Mouse (Mus musculus) lung, postnatal 0 days (tissue): ENCODE results near the gene Hpf1. TPM values are rescaled to one million over a fixed set of nuclear protein-coding genes. Genes with fewer than 3 reads are reported as not detected.
A peak's percentile ranks its signal among the peaks of the same experiment; 100 is the strongest.

Experiments
- ATAC-seq: fragments of 200-750 bp; cut with Nextera tagmentation; 2 replicates; pipeline ENCODE4 v1.8.0; 2017; ENCODE audit warnings: moderate library complexity
- DNase-seq: peaks from one replicate; pipeline ENCODE4 v3.0.0-alpha.2; 2016; ENCODE audit warnings: low spot score
- H3K27ac ChIP-seq: fragments of 300-500 bp; sonication (generic); 2 replicates; pipeline ENCODE4 v1.5.1; 2014; ENCODE audit warnings: antibody characterized with exemption, mild to moderate bottlenecking, low read length, mixed read lengths
- H3K27me3 ChIP-seq: fragments of 300-500 bp; sonication (generic); replicated peaks from 2 replicates; pipeline ENCODE4 v1.6.1; 2014; ENCODE audit warnings: low read length, mixed read lengths; ENCODE audit not compliant: insufficient read depth
- H3K36me3 ChIP-seq: fragments of 300-500 bp; sonication (generic); 2 replicates; pipeline ENCODE4 v1.6.1; 2014; ENCODE audit warnings: low read length, mixed read lengths; ENCODE audit not compliant: insufficient read depth
- H3K4me1 ChIP-seq: fragments of 300-500 bp; sonication (generic); 2 replicates; pipeline ENCODE4 v1.6.1; 2014; ENCODE audit warnings: antibody characterized with exemption, low read depth, low read length, mixed read lengths; ENCODE audit not compliant: insufficient read depth
- H3K4me2 ChIP-seq: fragments of 300-500 bp; sonication (generic); replicated peaks from 2 replicates; pipeline ENCODE4 v1.6.1; 2014; ENCODE audit warnings: low read depth, mild to moderate bottlenecking, low read length, moderate library complexity, mixed read lengths
- H3K4me3 ChIP-seq: fragments of 300-500 bp; sonication (generic); 2 replicates; pipeline ENCODE4 v1.5.1; 2014; ENCODE audit warnings: low read depth, low read length
- H3K9ac ChIP-seq: fragments of 300-500 bp; sonication (generic); replicated peaks from 2 replicates; pipeline ENCODE4 v1.6.1; 2014; ENCODE audit warnings: low read depth, mild to moderate bottlenecking
- H3K9me3 ChIP-seq: fragments of 300-500 bp; sonication (generic); 2 replicates; pipeline ENCODE4 v1.6.1; 2016; ENCODE audit warnings: low read length, mixed read lengths
- CTCF ChIP-seq: IDR thresholded peaks from 2 replicates; pipeline ENCODE4 v1.5.1; 2016; ENCODE audit warnings: antibody characterized with exemption, mild to moderate bottlenecking
- EP300 ChIP-seq: IDR thresholded peaks from 2 replicates; pipeline ENCODE4 v1.6.1; 2016; ENCODE audit warnings: antibody characterized with exemption, mild to moderate bottlenecking, control low read depth
- WGBS: fragments of 180-500 bp; shearing (Covaris S2); extraction: QIAGEN DNeasy Blood & Tissue Kit; methylation state at CpG from one replicate; pipeline ENCODE4 v1.1.7; 2014; 5-methylcytosine and 5-hydroxymethylcytosine counted together
- polyA plus RNA-seq: library from polyadenylated mRNA; unstranded; fragments of >200 nt; fragmentation: Nextera tagmentation; extraction: Ambion mirVana; gene quantifications from 2 replicates; pipeline ENCODE4 v1.2.1, GENCODE M21; 2015

The Hpf1 gene
- polyA plus RNA-seq, 1 experiment from 2014 or later, result 38.1 TPM

- no peak overlapping the region for H3K27ac ChIP-seq
- ATAC-seq, result no peak
Observed at GRCm38 (mm10) chr8:60860749-60861148, 29.5 kb upstream of the Hpf1 start.

GRCm38 (mm10) chr8:60861783-60862182 is 28.4 kb upstream of the Hpf1 start:
- no peak for TF ChIP-seq EP300
- H3K4me2 ChIP-seq, result no peak overlapping the region
- DNase-seq, result no peak
- no peaks in the 10 kb centered on the region for H3K4me1 ChIP-seq
- no peak overlapping the region for H3K9ac ChIP-seq
- no peak overlapping the region for H3K4me3 ChIP-seq
- H3K27me3 ChIP-seq, result no peaks in the 10 kb centered on the region
- WGBS, result 75% methylated on average over 6 of the region's 6 CpGs
- H3K36me3 ChIP-seq, result no peaks in the 10 kb centered on the region
- ATAC-seq, result no peak
- H3K9me3 ChIP-seq, result no peaks in the 10 kb centered on the region
- no peak overlapping the region for H3K27ac ChIP-seq

More at GRCm38 (mm10) chr8:60860749-60861148, 29.5 kb upstream of the Hpf1 start:
- Histone ChIP-seq H3K4me2 (no peak overlapping the region), H3K9me3 (no peaks in the 10 kb centered on the region), H3K4me3 (no peak overlapping the region), H3K36me3 (no peaks in the 10 kb centered on the region), H3K4me1 (no peaks in the 10 kb centered on the region), H3K9ac (no peak overlapping the region), H3K27me3 (no peaks in the 10 kb centered on the region)
- WGBS, result 71% methylated on average over 3 of the region's 3 CpGs
- DNase-seq, result no peak
- TF ChIP-seq CTCF (no peak), EP300 (no peak)

- Histone ChIP-seq H3K4me1 (no peaks in the 10 kb centered on the region), H3K4me2 (no peak overlapping the region), H3K9ac (no peak overlapping the region), H3K27me3 (no peaks in the 10 kb centered on the region), H3K27ac (no peak overlapping the region), H3K4me3 (no peak overlapping the region), H3K9me3 (no peaks in the 10 kb centered on the region), H3K36me3 (no peaks in the 10 kb centered on the region)
- WGBS, result 78% methylated on average over 6 of the region's 6 CpGs
- no peak for DNase-seq
- no peak for ATAC-seq
- TF ChIP-seq EP300, result no peak
- TF ChIP-seq CTCF, result no peak
Observed at GRCm38 (mm10) chr8:60864875-60865274, 25.3 kb upstream of the Hpf1 start.

GRCm38 (mm10) chr8:60865504-60866114 is 24.6 kb upstream of the Hpf1 start:
- H3K27ac ChIP-seq, result no peak overlapping the region
- no peaks in the 10 kb centered on the region for H3K36me3 ChIP-seq
- DNase-seq (peak; percentile 64), ATAC-seq (no peak)
- no peak for TF ChIP-seq EP300
- TF ChIP-seq CTCF, result peak; percentile 86
- H3K9ac ChIP-seq, result no peak overlapping the region
- H3K4me1 ChIP-seq, result no peaks in the 10 kb centered on the region
- WGBS, result 33% methylated on average over 3 of the region's 3 CpGs
- H3K27me3 ChIP-seq, result no peaks in the 10 kb centered on the region
- H3K9me3 ChIP-seq, result no peaks in the 10 kb centered on the region
- H3K4me3 ChIP-seq, result no peak overlapping the region
- no peak overlapping the region for H3K4me2 ChIP-seq

- H3K4me3 ChIP-seq, result no peak overlapping the region
- H3K4me1 ChIP-seq, result no peaks in the 10 kb centered on the region
- H3K27ac ChIP-seq, result no peak overlapping the region
- no peaks in the 10 kb centered on the region for H3K27me3 ChIP-seq
- H3K9me3 ChIP-seq, result no peaks in the 10 kb centered on the region
- WGBS, result 71% methylated on average over 4 of the region's 4 CpGs
- ATAC-seq (no peak), DNase-seq (no peak)
- no peak overlapping the region for H3K4me2 ChIP-seq
- TF ChIP-seq EP300, result no peak
- no peak for TF ChIP-seq CTCF
- H3K36me3 ChIP-seq, result no peaks in the 10 kb centered on the region
- H3K9ac ChIP-seq, result no peak overlapping the region
Observed at GRCm38 (mm10) chr8:60867468-60868115, 22.6 kb upstream of the Hpf1 start.

GRCm38 (mm10) chr8:60868236-60868965 is 21.8 kb upstream of the Hpf1 start:
- TF ChIP-seq EP300 (no peak), CTCF (no peak)
- Histone ChIP-seq H3K27me3 (no peaks in the 10 kb centered on the region), H3K36me3 (no peaks in the 10 kb centered on the region), H3K4me3 (no peak overlapping the region), H3K4me2 (no peak overlapping the region), H3K4me1 (no peaks in the 10 kb centered on the region), H3K9ac (no peak overlapping the region), H3K9me3 (no peaks in the 10 kb centered on the region), H3K27ac (no peak overlapping the region)
- ATAC-seq, result no peak
- 85% methylated on average over 4 of the region's 4 CpGs for WGBS
- no peak for DNase-seq
